Mouse (Mus musculus): ENCODE measurements around the gene Igsf9. TPM values are rescaled to one million over a fixed set of nuclear protein-coding genes. Genes with fewer than 3 reads are reported as not detected.

The Igsf9 gene
- polyA plus RNA-seq, 1 experiment from 2014 or later: 69.7 TPM

GRCm38 (mm10) chr1:172535116-172535515, 53.5 kb downstream of the Igsf9 start:
- Histone ChIP-seq H3K4me3 (replicated peaks) (no peak overlapping the region), H3K27me3 (peaks cover 18% of the 10 kb centered on the region; the same call in 1 of the 2 replicates), H3K36me3 (no peaks in the 10 kb centered on the region), H3K9ac (replicated peaks) (no peak overlapping the region), H3K9me3 (no peaks in the 10 kb centered on the region), H3K4me1 (replicated peaks) (peaks cover 35% of the 10 kb centered on the region), H3K27ac (no peak overlapping the region), H3K4me2 (no peak overlapping the region)
- no peak for ATAC-seq (ENCODE audit: insufficient number of reproducible peaks, insufficient read depth, low FRiP score, low TSS enrichment, low read depth)
- WGBS: 85% methylated on average over 16 of the region's 16 CpGs

DNA sequence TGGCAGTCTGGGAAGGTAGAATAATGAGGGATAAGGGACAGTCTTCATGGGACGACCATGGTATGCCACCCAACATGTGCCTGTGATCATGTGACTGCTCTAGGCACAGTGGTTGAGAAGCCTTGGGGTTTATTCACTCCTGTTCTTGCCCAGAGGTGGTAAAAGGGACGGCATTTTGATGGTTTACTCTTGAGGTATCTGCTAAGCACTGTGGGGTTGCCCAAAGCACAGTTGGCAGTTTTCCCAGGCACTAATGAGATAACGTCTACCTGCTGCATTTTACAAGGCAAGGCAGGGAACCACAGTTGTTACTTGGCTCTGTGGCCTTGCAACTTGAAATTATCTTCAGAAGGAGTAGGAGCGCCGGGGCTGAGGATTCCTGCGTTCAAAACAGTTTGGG, 58.2 kb downstream of the Igsf9 start:
- Histone ChIP-seq H3K9ac (replicated peaks) (no peak overlapping the region), H3K27me3 (peaks cover 4% of the 10 kb centered on the region; the same call in 1 of the 2 replicates), H3K4me2 (no peak overlapping the region), H3K27ac (0 out of 2 replicates have a peak overlapping the region, but pooled peaks have one; percentile 29), H3K4me1 (replicated peaks) (peaks cover 28% of the 10 kb centered on the region), H3K4me3 (replicated peaks) (no peak overlapping the region), H3K36me3 (no peaks in the 10 kb centered on the region), H3K9me3 (no peaks in the 10 kb centered on the region)
- 0 out of 2 replicates have a peak, but pooled peaks have one; percentile 2 for ATAC-seq (ENCODE audit: insufficient number of reproducible peaks, insufficient read depth, low FRiP score, low TSS enrichment, low read depth)
- 43% methylated on average over 6 of the region's 6 CpGs for WGBS

- Histone ChIP-seq H3K27ac (0 out of 2 replicates have a peak overlapping the region, but pooled peaks have one; percentile 29), H3K9me3 (no peaks in the 10 kb centered on the region), H3K4me1 (replicated peaks) (peaks cover 28% of the 10 kb centered on the region), H3K36me3 (no peaks in the 10 kb centered on the region), H3K4me2 (no peak overlapping the region), H3K27me3 (peaks cover 4% of the 10 kb centered on the region; the same call in 1 of the 2 replicates), H3K9ac (replicated peaks) (no peak overlapping the region), H3K4me3 (replicated peaks) (no peak overlapping the region)
- WGBS: 63% methylated on average over 11 of the region's 11 CpGs
- ATAC-seq (ENCODE audit: insufficient number of reproducible peaks, insufficient read depth, low FRiP score, low TSS enrichment, low read depth): no peak
These were observed 58.8 kb downstream of the Igsf9 start for GRCm38 (mm10) chr1:172540283-172540820.

DNA sequence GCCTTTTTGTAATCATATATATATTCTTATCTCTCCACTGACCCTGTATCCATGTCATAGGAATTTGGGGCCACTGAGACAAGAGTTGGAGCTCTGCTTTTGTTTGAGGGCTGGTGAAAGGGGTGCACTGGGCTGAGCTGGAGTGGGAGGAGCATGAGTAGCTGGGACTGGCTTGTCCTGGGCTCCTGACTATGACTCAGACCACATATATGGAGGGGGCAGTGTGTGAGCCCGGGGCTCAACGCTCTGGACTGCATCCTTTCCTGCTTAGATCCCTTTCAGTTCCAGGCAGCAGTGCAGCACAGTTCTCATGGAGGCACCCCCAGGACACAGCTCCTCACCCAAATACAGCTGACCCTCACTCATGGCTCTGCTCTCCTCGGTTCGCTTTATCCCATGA, 64.5 kb downstream of the Igsf9 start:
- Histone ChIP-seq H3K27me3 (peaks cover 18% of the 10 kb centered on the region), H3K36me3 (no peaks in the 10 kb centered on the region), H3K27ac (no peak overlapping the region), H3K4me2 (no peak overlapping the region), H3K9ac (replicated peaks) (no peak overlapping the region), H3K4me1 (replicated peaks) (peaks cover 33% of the 10 kb centered on the region), H3K9me3 (no peaks in the 10 kb centered on the region), H3K4me3 (replicated peaks) (no peak overlapping the region)
- no peak for ATAC-seq (ENCODE audit: insufficient number of reproducible peaks, insufficient read depth, low FRiP score, low TSS enrichment, low read depth)
- 90% methylated on average over 4 of the region's 4 CpGs for WGBS

Other genes with a start within 250 kb of the Igsf9 start
- not detected in 2 replicates for gene Atp1a4, start 223.4 kb upstream of the Igsf9 start, polyA plus RNA-seq (2016; fragmentation: Nextera tagmentation; extraction: Ambion mirVana)
- 44.1 and 45.9 TPM in 2 replicates for gene Igsf8, start 220.1 kb upstream of the Igsf9 start, polyA plus RNA-seq (2016; fragmentation: Nextera tagmentation; extraction: Ambion mirVana)
- gene Atp1a2, start 183.7 kb upstream of the Igsf9 start, polyA plus RNA-seq (2016; fragmentation: Nextera tagmentation; extraction: Ambion mirVana): 5.1 and 5.4 TPM in 2 replicates
- not detected in 2 replicates for gene Kcnj9, start 152.5 kb upstream of the Igsf9 start, polyA plus RNA-seq (2016; fragmentation: Nextera tagmentation; extraction: Ambion mirVana)
- gene Kcnj10, start 140.6 kb upstream of the Igsf9 start, polyA plus RNA-seq (2016; fragmentation: Nextera tagmentation; extraction: Ambion mirVana): 0.04 and 0.05 TPM in 2 replicates
- gene Pigm, start 105.2 kb upstream of the Igsf9 start, polyA plus RNA-seq (2016; fragmentation: Nextera tagmentation; extraction: Ambion mirVana): 9.3 and 9.8 TPM in 2 replicates
- 0.21 TPM in 1 of 2 replicates, not detected in the other for gene Slamf9, start 6.4 kb upstream of the Igsf9 start, polyA plus RNA-seq (2016; fragmentation: Nextera tagmentation; extraction: Ambion mirVana)
- gene Tagln2, start 18.3 kb downstream of the Igsf9 start, polyA plus RNA-seq (2016; fragmentation: Nextera tagmentation; extraction: Ambion mirVana): 66.4 and 74.9 TPM in 2 replicates
- 1.1 and 1.2 TPM in 2 replicates for gene Cfap45, start 39.0 kb downstream of the Igsf9 start, polyA plus RNA-seq (2016; fragmentation: Nextera tagmentation; extraction: Ambion mirVana)
- gene Vsig8, start 74.2 kb downstream of the Igsf9 start, polyA plus RNA-seq (2016; fragmentation: Nextera tagmentation; extraction: Ambion mirVana): 0.18 TPM in 1 of 2 replicates, not detected in the other
- 0.17 TPM in 1 of 2 replicates, not detected in the other for gene Slamf8, start 108.8 kb downstream of the Igsf9 start, polyA plus RNA-seq (2016; fragmentation: Nextera tagmentation; extraction: Ambion mirVana)
- gene Fcrl6, start 120.8 kb downstream of the Igsf9 start, polyA plus RNA-seq (2016; fragmentation: Nextera tagmentation; extraction: Ambion mirVana): 0.64 and 1.2 TPM in 2 replicates
- 9.5 and 9.6 TPM in 2 replicates for gene Dusp23, start 151.2 kb downstream of the Igsf9 start, polyA plus RNA-seq (2016; fragmentation: Nextera tagmentation; extraction: Ambion mirVana)
- gene Crp, start 216.3 kb downstream of the Igsf9 start, polyA plus RNA-seq (2016; fragmentation: Nextera tagmentation; extraction: Ambion mirVana): not detected in 2 replicates